Mouse (Mus musculus) neural tube, embryonic 11.5 days (tissue): ENCODE data around the gene Irf2bp2. TPM values are rescaled to one million over a fixed set of nuclear protein-coding genes. Genes with fewer than 3 reads are reported as not detected.
"Not testable (repeated sequence)": the region's sequence is repeated elsewhere in the genome, so short reads cannot be mapped to it uniquely, and the experiment has no call there.

Experiments used
- ATAC-seq: fragments of 200-750 bp; cut with Nextera tagmentation; 2 replicates; pipeline ENCODE4 v1.8.0; 2017; ENCODE audit warnings: moderate number of reproducible peaks, mild to moderate bottlenecking, moderate TSS enrichment, moderate library complexity; ENCODE audit not compliant: insufficient read depth, low FRiP score, low TSS enrichment
- DNase-seq: peaks from one replicate; pipeline ENCODE4 v3.0.0-alpha.2; 2015; ENCODE audit warnings: low spot score
- H3K27ac ChIP-seq: fragments of 300-500 bp; sonication (generic); 2 replicates; pipeline ENCODE4 v1.5.1; 2014; ENCODE audit warnings: low read depth, mild to moderate bottlenecking, low read length
- H3K27me3 ChIP-seq: fragments of 300-500 bp; sonication (generic); 2 replicates; pipeline ENCODE4 v1.6.1; 2014; ENCODE audit warnings: mild to moderate bottlenecking, low read length, mixed read lengths; ENCODE audit not compliant: control insufficient read depth, insufficient read depth
- H3K36me3 ChIP-seq: fragments of 300-500 bp; sonication (generic); 2 replicates; pipeline ENCODE4 v1.6.1; 2014; ENCODE audit warnings: mild to moderate bottlenecking, low read length, moderate library complexity, mixed read lengths; ENCODE audit not compliant: control insufficient read depth, insufficient read depth
- H3K4me1 ChIP-seq: fragments of 300-500 bp; sonication (generic); 2 replicates; pipeline ENCODE4 v1.6.1; 2014; ENCODE audit warnings: low read length, mixed read lengths; ENCODE audit not compliant: control insufficient read depth, insufficient read depth
- H3K4me2 ChIP-seq: fragments of 300-500 bp; sonication (generic); 2 replicates; pipeline ENCODE4 v1.6.1; 2014; ENCODE audit warnings: low read depth, mild to moderate bottlenecking, moderate library complexity
- H3K4me3 ChIP-seq: fragments of 300-500 bp; sonication (generic); 2 replicates; pipeline ENCODE4 v1.5.1; 2014; ENCODE audit warnings: low read depth, low read length
- H3K9ac ChIP-seq: fragments of 300-500 bp; sonication (generic); 2 replicates; pipeline ENCODE4 v1.6.1; 2014; ENCODE audit warnings: mild to moderate bottlenecking, low read length
- H3K9me3 ChIP-seq: fragments of 300-500 bp; sonication (generic); 2 replicates; pipeline ENCODE4 v1.6.1; 2016; ENCODE audit warnings: low read length; ENCODE audit not compliant: control insufficient read depth
- WGBS: fragments of 180-500 bp; shearing (Covaris S2); extraction: QIAGEN DNeasy Blood & Tissue Kit; methylation state at CpG from one replicate; pipeline ENCODE4 v1.1.7; 2014; 5-methylcytosine and 5-hydroxymethylcytosine counted together
- polyA plus RNA-seq: library from polyadenylated mRNA; unstranded; fragments of >200 nt; fragmentation: Nextera tagmentation; extraction: Ambion mirVana; gene quantifications from 2 replicates; pipeline ENCODE4 v1.2.1, GENCODE M21; 2014

Irf2bp2 gene
- polyA plus RNA-seq, 1 experiment from 2014 or later: 4.7 TPM

DNA sequence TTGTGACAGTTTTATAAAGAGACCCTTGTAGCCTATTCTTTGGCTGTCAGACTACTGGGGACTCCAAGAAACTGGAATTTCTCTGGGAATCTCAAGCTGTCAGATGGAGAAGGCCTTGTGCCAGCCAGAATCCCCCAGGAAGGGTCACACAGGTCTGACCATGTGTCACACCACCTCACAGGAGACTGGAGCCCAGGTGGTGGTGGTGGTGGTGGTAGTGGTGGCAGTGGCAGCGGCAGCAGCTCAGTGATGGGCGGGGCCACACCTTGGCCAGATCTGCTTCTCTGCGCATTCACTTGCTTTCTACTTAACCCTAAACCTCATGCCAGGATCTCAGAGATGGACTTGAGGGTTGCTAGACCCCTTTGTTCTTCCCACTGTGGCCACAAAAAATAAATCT is 19.0 kb upstream of the Irf2bp2 start:
- ATAC-seq: no peak

DNA sequence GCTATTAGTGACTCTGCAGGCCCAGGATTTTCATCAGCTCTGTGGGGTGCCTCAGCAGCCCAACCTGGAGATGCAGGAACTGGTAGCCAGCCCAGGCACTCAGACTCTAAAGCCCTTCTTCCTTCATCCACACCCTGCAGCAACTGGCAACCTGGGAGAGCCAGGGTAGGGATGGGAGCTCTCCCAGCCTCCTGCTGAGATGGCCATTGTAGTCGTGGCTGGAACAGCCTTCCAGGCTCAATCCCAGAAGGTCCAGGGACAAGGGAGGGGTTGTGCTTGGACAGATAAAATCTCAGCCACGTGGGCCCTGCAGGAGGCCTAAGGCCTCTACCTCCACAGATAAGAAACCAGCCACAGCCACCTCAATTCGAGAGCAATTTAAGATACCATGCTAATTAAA is 16.9 kb upstream of the Irf2bp2 start:
- Histone ChIP-seq H3K27ac (no peak overlapping the region), H3K9me3 (no peaks in the 10 kb centered on the region), H3K36me3 (no peaks in the 10 kb centered on the region), H3K27me3 (no peaks in the 10 kb centered on the region), H3K4me3 (no peak overlapping the region), H3K9ac (no peak overlapping the region), H3K4me2 (no peak overlapping the region), H3K4me1 (no peaks in the 10 kb centered on the region)
- ATAC-seq (no peak), DNase-seq (no peak)
- WGBS: 15% methylated on average over 3 of the region's 3 CpGs

More for the DNA sequence above, 19.0 kb upstream of the Irf2bp2 start:
- no peak overlapping the region for H3K4me3 ChIP-seq
- no peaks in the 10 kb centered on the region for H3K27me3 ChIP-seq
- DNase-seq: no peak
- H3K9ac ChIP-seq: no peak overlapping the region
- H3K27ac ChIP-seq: no peak overlapping the region
- H3K4me2 ChIP-seq: no peak overlapping the region
- no peaks in the 10 kb centered on the region for H3K4me1 ChIP-seq
- no peaks in the 10 kb centered on the region for H3K36me3 ChIP-seq
- no peaks in the 10 kb centered on the region for H3K9me3 ChIP-seq
- 83% methylated on average over 3 of the region's 3 CpGs for WGBS

DNA sequence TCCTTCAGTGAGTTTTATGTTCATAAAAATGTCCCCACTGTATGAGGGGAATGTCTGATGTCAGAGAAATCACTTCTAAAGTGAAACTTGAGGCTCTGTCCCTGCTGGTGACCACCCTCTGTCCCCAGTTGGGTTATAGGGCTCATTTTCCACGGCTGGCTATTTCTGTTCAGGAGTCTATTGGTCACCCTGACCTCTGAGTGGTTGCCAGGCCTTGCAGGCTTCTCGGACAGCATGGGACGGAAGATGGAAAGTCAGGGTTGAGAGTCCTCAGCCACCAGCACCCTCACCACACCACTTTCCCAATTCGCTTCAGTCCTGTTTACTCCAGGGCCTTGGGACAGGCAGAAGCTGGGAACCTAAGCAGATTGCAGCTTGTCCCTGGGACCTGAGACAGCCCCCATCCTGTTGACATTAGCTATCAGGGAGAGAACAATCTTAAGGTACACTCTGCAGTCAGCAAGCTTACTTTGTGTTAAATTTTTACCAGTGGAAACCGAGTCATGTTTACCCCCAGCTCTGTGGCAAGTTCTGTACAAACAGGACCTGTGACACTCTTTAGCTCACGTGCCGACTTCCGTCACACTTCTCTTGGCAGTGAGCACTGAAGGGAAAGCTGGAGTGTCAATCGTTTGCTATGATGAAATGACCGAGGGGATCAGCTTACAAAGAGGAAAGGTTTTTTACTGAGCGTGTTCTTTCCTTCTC is 15.9 kb upstream of the Irf2bp2 start:
- Histone ChIP-seq H3K4me2 (no peak overlapping the region), H3K9ac (no peak overlapping the region), H3K4me1 (no peaks in the 10 kb centered on the region), H3K27ac (no peak overlapping the region), H3K4me3 (no peak overlapping the region), H3K36me3 (no peaks in the 10 kb centered on the region), H3K9me3 (no peaks in the 10 kb centered on the region), H3K27me3 (no peaks in the 10 kb centered on the region)
- no peak for ATAC-seq
- WGBS: 83% methylated on average over 11 of the region's 11 CpGs
- no peak for DNase-seq

GRCm38 (mm10) chr8:126603241-126603947 is 9.6 kb upstream of the Irf2bp2 start:
- ATAC-seq: no peak
- Histone ChIP-seq H3K27me3 (no peaks in the 10 kb centered on the region), H3K4me3 (no peak overlapping the region), H3K4me1 (peaks cover 4% of the 10 kb centered on the region; the same call in 1 of the 2 replicates), H3K9me3 (no peaks in the 10 kb centered on the region), H3K27ac (no peak overlapping the region), H3K9ac (no peak overlapping the region), H3K36me3 (no peaks in the 10 kb centered on the region), H3K4me2 (no peak overlapping the region)
- no peak for DNase-seq
- WGBS: 42% methylated on average over 8 of the region's 8 CpGs

GRCm38 (mm10) chr8:126602641-126603040 is 8.9 kb upstream of the Irf2bp2 start:
- Histone ChIP-seq H3K27ac (no peak overlapping the region), H3K4me3 (no peak overlapping the region), H3K4me1 (peaks cover 4% of the 10 kb centered on the region; the same call in 1 of the 2 replicates), H3K27me3 (no peaks in the 10 kb centered on the region), H3K4me2 (no peak overlapping the region), H3K36me3 (no peaks in the 10 kb centered on the region), H3K9ac (no peak overlapping the region), H3K9me3 (no peaks in the 10 kb centered on the region)
- ATAC-seq (no peak), DNase-seq (no peak)
- WGBS: 59% methylated on average over 8 of the region's 8 CpGs

- H3K36me3 ChIP-seq: no peaks in the 10 kb centered on the region
- 34% methylated on average over 5 of the region's 5 CpGs for WGBS
- H3K4me3 ChIP-seq: no peak overlapping the region
- no peak overlapping the region for H3K4me2 ChIP-seq
- H3K27ac ChIP-seq: no peak overlapping the region
- no peaks in the 10 kb centered on the region for H3K27me3 ChIP-seq
- no peak for ATAC-seq
- peaks cover 9% of the 10 kb centered on the region for H3K4me1 ChIP-seq
- no peak overlapping the region for H3K9ac ChIP-seq
- DNase-seq: no peak
- no peaks in the 10 kb centered on the region for H3K9me3 ChIP-seq
Measured at GRCm38 (mm10) chr8:126601325-126601724, 7.5 kb upstream of the Irf2bp2 start.

DNA sequence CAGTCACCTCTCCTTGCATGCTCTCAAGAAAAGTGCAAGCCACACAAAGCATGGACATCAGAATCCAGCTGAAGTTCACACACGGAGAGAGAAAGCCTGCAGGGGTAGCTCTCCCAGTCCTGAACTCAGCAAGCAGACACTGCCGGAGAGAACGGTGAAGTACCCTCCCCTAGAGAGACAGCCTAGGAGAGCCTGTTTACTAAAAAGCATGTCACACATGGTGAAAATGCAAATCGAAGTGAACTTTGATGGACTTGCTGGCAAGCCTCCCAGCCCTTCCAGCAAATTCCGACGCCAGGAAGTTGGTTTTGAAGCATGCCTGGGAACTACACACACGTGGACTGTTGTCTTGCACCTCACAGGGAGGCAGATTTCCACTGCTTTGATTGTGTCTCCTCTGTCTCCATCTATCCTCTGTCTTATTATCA is 7.0 kb upstream of the Irf2bp2 start:
- H3K4me1 ChIP-seq: peaks cover 12% of the 10 kb centered on the region

GRCm38 (mm10) chr8:126600388-126600787 is 6.6 kb upstream of the Irf2bp2 start:
- peaks cover 16% of the 10 kb centered on the region for H3K4me1 ChIP-seq
- not testable (repeated sequence) for H3K9ac ChIP-seq, H3K27me3 ChIP-seq, ATAC-seq, H3K9me3 ChIP-seq, H3K4me2 ChIP-seq, H3K27ac ChIP-seq, H3K4me3 ChIP-seq, DNase-seq, H3K36me3 ChIP-seq
- 92% methylated on average over 6 of the region's 6 CpGs for WGBS

More for the DNA sequence above, 7.0 kb upstream of the Irf2bp2 start:
- Histone ChIP-seq H3K27me3 (no peaks in the 10 kb centered on the region), H3K27ac (no peak overlapping the region), H3K9me3 (no peaks in the 10 kb centered on the region), H3K4me3 (no peak overlapping the region), H3K4me2 (no peak overlapping the region), H3K9ac (no peak overlapping the region), H3K36me3 (no peaks in the 10 kb centered on the region)
- WGBS: 14% methylated on average over 7 of the region's 7 CpGs
- no peak for ATAC-seq
- DNase-seq: no peak

DNA sequence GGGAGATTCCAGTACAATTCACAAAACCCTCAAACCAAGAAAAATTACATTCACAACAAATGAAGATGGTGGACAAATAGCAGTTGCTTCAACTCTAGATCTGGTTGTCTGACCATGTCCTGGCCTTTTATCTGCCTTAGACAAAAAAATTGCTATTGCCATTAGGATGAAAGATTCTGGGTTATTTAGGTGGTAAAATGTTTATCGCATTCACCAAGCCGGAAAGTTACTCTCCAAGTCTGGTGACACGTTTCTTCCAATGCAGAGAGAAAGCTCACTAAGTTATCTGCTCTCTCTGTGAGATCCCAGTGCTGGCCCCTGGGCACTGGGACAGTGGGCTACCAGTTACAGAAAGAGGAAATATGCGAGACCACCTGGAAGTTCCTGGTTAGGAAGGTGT is 5.5 kb upstream of the Irf2bp2 start:
- Histone ChIP-seq H3K4me3 (no peak overlapping the region), H3K4me2 (no peak overlapping the region), H3K27ac (no peak overlapping the region), H3K4me1 (peaks cover 22% of the 10 kb centered on the region), H3K9me3 (no peaks in the 10 kb centered on the region), H3K27me3 (no peaks in the 10 kb centered on the region), H3K9ac (no peak overlapping the region), H3K36me3 (no peaks in the 10 kb centered on the region)
- DNase-seq (no peak), ATAC-seq (no peak)
- WGBS: 93% methylated on average over 4 of the region's 4 CpGs
